Mouse (Mus musculus) myocyte (in vitro differentiated cells): ENCODE data around the gene Lhfpl3. TPM values are rescaled to one million over a fixed set of nuclear protein-coding genes. Genes with fewer than 3 reads are reported as not detected.
"Not testable (repeated sequence)": the region's sequence is repeated elsewhere in the genome, so short reads cannot be mapped to it uniquely, and the experiment has no call there.

Source experiments
- H3K27me3 ChIP-seq: one replicate; pipeline ENCODE4 v1.6.1; 2011; ENCODE audit not compliant: control insufficient read depth, insufficient read depth, insufficient read length
- H3K36me3 ChIP-seq: one replicate; pipeline ENCODE4 v1.6.1; 2011; ENCODE audit not compliant: control insufficient read depth, insufficient read depth
- H3K4me2 ChIP-seq: one replicate; pipeline ENCODE4 v1.6.1; 2011; ENCODE audit warnings: low read depth, control low read depth
- H3K4me3 ChIP-seq: one replicate; pipeline ENCODE4 v1.5.1; 2011; ENCODE audit warnings: mild to moderate bottlenecking, control low read depth, moderate library complexity
- H3K79me2 ChIP-seq: one replicate; pipeline ENCODE4 v1.6.1; 2011; ENCODE audit not compliant: control insufficient read depth, insufficient read depth
- H3ac ChIP-seq: one replicate; pipeline ENCODE4 v1.6.1; 2011; ENCODE audit not compliant: control insufficient read depth, insufficient read length
- CEBPB ChIP-seq: IDR thresholded peaks from 2 replicates; pipeline ENCODE4 v1.6.1; 2011; ENCODE audit warnings: mild to moderate bottlenecking, moderate library complexity; ENCODE audit not compliant: poor library complexity, insufficient read depth, severe bottlenecking
- E2F4 ChIP-seq: IDR thresholded peaks from one replicate; pipeline ENCODE4 v1.6.1; 2011; ENCODE audit warnings: mild to moderate bottlenecking, control low read depth, moderate library complexity; ENCODE audit not compliant: insufficient read depth
- MAX ChIP-seq: IDR thresholded peaks from one replicate; pipeline ENCODE4 v1.6.1; 2011; ENCODE audit warnings: low read depth, mild to moderate bottlenecking, control low read depth
- MYOD1 ChIP-seq, 3 experiments: IDR thresholded peaks; one replicate each; pipeline ENCODE4 v1.6.1; 2011; ENCODE audit warnings: control low read depth in 2 of 3, low read depth in 2 of 3, mild to moderate bottlenecking in 2 of 3, moderate library complexity in 1 of 3; ENCODE audit not compliant: insufficient read length in 2 of 3, control insufficient read depth in 1 of 3
- MYOG ChIP-seq, 3 experiments: IDR thresholded peaks; one replicate each; pipeline ENCODE4 v1.6.1; 2011; ENCODE audit warnings: control low read depth in 2 of 3, low read depth in 2 of 3, mild to moderate bottlenecking in 2 of 3; ENCODE audit not compliant: insufficient read length in 2 of 3, control insufficient read depth in 1 of 3, insufficient read depth in 1 of 3
- POLR2A ChIP-seq: IDR thresholded peaks from one replicate; pipeline ENCODE4 v1.6.1; 2011; ENCODE audit warnings: low read depth, mild to moderate bottlenecking, control low read depth, moderate library complexity; ENCODE audit not compliant: insufficient read length
- POLR2AphosphoS2 ChIP-seq: IDR thresholded peaks from one replicate; pipeline ENCODE4 v1.6.1; 2011; ENCODE audit warnings: low read depth, control low read depth; ENCODE audit not compliant: insufficient read length
- REST ChIP-seq: IDR thresholded peaks from one replicate; pipeline ENCODE4 v1.6.1; 2011; ENCODE audit warnings: mild to moderate bottlenecking, control low read depth, moderate library complexity; ENCODE audit not compliant: insufficient read depth, insufficient read length
- SRF ChIP-seq: IDR thresholded peaks from one replicate; pipeline ENCODE4 v1.6.1; 2011; ENCODE audit warnings: low read depth; ENCODE audit not compliant: control insufficient read depth, insufficient read length
- TCF12 ChIP-seq: IDR thresholded peaks from one replicate; pipeline ENCODE4 v1.6.1; 2011; ENCODE audit warnings: mild to moderate bottlenecking, control low read depth; ENCODE audit not compliant: poor library complexity, insufficient read depth, severe bottlenecking
- TCF3 ChIP-seq: IDR thresholded peaks from one replicate; pipeline ENCODE4 v1.6.1; 2011; ENCODE audit warnings: low read depth, control low read depth; ENCODE audit not compliant: insufficient read length
- USF1 ChIP-seq: IDR thresholded peaks from one replicate; pipeline ENCODE4 v1.6.1; 2011; ENCODE audit warnings: low read depth, mild to moderate bottlenecking, control low read depth, moderate library complexity
- polyA plus RNA-seq: library from polyadenylated mRNA; unstranded; fragments of >200 nt; fragmentation: generic; extraction: Trizol; gene quantifications from one replicate; pipeline ENCODE4 v1.2.1, GENCODE M21; 2012; ENCODE audit warnings: missing spikeins

The Lhfpl3 gene
- polyA plus RNA-seq: 0.01 TPM

- no peaks in the 10 kb centered on the region for H3K36me3 ChIP-seq
- H3K79me2 ChIP-seq: no peaks in the 10 kb centered on the region
- TF ChIP-seq CEBPB (no peak), E2F4 (no peak), MYOD1 (IDR thresholded peaks at IDR 0.05; ENCODE audit: control insufficient read depth in 1 of 3, insufficient read length in 2 of 3, low read depth in 2 of 3) (no peak), POLR2AphosphoS2 (no peak), REST (no peak), MAX (no peak), TCF12 (no peak), POLR2A (no peak), MYOG (IDR thresholded peaks at IDR 0.05; ENCODE audit: control insufficient read depth in 1 of 3, insufficient read depth in 1 of 3, insufficient read length in 2 of 3, low read depth in 2 of 3) (no peak), SRF (no peak), USF1 (no peak), TCF3 (no peak)
- H3K27me3 ChIP-seq: peaks cover 12% of the 10 kb centered on the region
- no peak within 1 kb of the TSS for H3K4me2 ChIP-seq
- H3K4me3 ChIP-seq: no peak within 1 kb of the TSS
- H3ac ChIP-seq: no peak within 1 kb of the TSS
These were observed at the start of gene Lhfpl3 for GRCm38 (mm10) chr5:22745885-22746532. TSS of gene Lhfpl3 (plus strand) at chr5:22746059.

GRCm38 (mm10) chr5:22706271-22706670 is 39.6 kb upstream of the Lhfpl3 start:
- not testable (repeated sequence) for H3K79me2 ChIP-seq, H3K27me3 ChIP-seq, H3K4me2 ChIP-seq, H3ac ChIP-seq, H3K4me3 ChIP-seq, H3K36me3 ChIP-seq

GRCm38 (mm10) chr5:22745529-22745884 is 352 bp upstream of the Lhfpl3 start:
- no peak overlapping the region for H3ac ChIP-seq
- H3K79me2 ChIP-seq: no peaks in the 10 kb centered on the region
- TF ChIP-seq REST: no peak
- peaks cover 12% of the 10 kb centered on the region for H3K27me3 ChIP-seq
- H3K4me3 ChIP-seq: no peak overlapping the region
- no peaks in the 10 kb centered on the region for H3K36me3 ChIP-seq
- no peak overlapping the region for H3K4me2 ChIP-seq

GRCm38 (mm10) chr5:22746533-22747021 is 718 bp downstream of the Lhfpl3 start:
- Histone ChIP-seq H3K36me3 (no peaks in the 10 kb centered on the region), H3K4me2 (no peak overlapping the region), H3ac (no peak overlapping the region), H3K79me2 (no peaks in the 10 kb centered on the region), H3K4me3 (no peak overlapping the region), H3K27me3 (peaks cover 12% of the 10 kb centered on the region)
- no peak for TF ChIP-seq TCF3
- no peak for TF ChIP-seq MYOG (IDR thresholded peaks at IDR 0.05; ENCODE audit: control insufficient read depth in 1 of 3, insufficient read depth in 1 of 3, insufficient read length in 2 of 3, low read depth in 2 of 3)
- no peak for TF ChIP-seq TCF12
- TF ChIP-seq SRF: no peak
- TF ChIP-seq E2F4: no peak
- no peak for TF ChIP-seq MYOD1 (IDR thresholded peaks at IDR 0.05; ENCODE audit: control insufficient read depth in 1 of 3, insufficient read length in 2 of 3, low read depth in 2 of 3)
- no peak for TF ChIP-seq POLR2AphosphoS2
- no peak for TF ChIP-seq CEBPB
- TF ChIP-seq POLR2A: no peak
- no peak for TF ChIP-seq REST
- TF ChIP-seq MAX: no peak
- no peak for TF ChIP-seq USF1

- no peaks in the 10 kb centered on the region for H3K79me2 ChIP-seq
- TF ChIP-seq SRF: no peak
- TF ChIP-seq REST: no peak
- no peak for TF ChIP-seq MYOG (IDR thresholded peaks at IDR 0.05; ENCODE audit: control insufficient read depth in 1 of 3, insufficient read depth in 1 of 3, insufficient read length in 2 of 3, low read depth in 2 of 3)
- TF ChIP-seq MAX: no peak
- TF ChIP-seq TCF3: no peak
- TF ChIP-seq MYOD1 (IDR thresholded peaks at IDR 0.05; ENCODE audit: control insufficient read depth in 1 of 3, insufficient read length in 2 of 3, low read depth in 2 of 3): no peak
- no peak for TF ChIP-seq E2F4
- TF ChIP-seq USF1: no peak
- TF ChIP-seq POLR2AphosphoS2: no peak
- no peak for TF ChIP-seq TCF12
- no peak for TF ChIP-seq CEBPB
- TF ChIP-seq POLR2A: no peak
- no peak overlapping the region for H3K4me2 ChIP-seq
- H3K27me3 ChIP-seq: peaks cover 12% of the 10 kb centered on the region
- H3K4me3 ChIP-seq: no peak overlapping the region
- no peak overlapping the region for H3ac ChIP-seq
- H3K36me3 ChIP-seq: no peaks in the 10 kb centered on the region
These were observed 1.4 kb downstream of the Lhfpl3 start for GRCm38 (mm10) chr5:22747305-22747704.
